Mouse (Mus musculus): Measurements from ENCODE around the gene Zfp219. TPM values are rescaled to one million over a fixed set of nuclear protein-coding genes. Genes with fewer than 3 reads are reported as not detected.
A peak's percentile ranks its signal among the peaks of the same experiment; 100 is the strongest.
"Not testable (repeated sequence)": the region's sequence is repeated elsewhere in the genome, so short reads cannot be mapped to it uniquely, and the experiment has no call there.

Zfp219 gene
- total RNA-seq (2014; fragmentation: Nextera tagmentation) (11.3 and 20.1 TPM in 2 replicates), total RNA-seq (2017) (13.6 and 17.0 TPM in 2 replicates)

DNA sequence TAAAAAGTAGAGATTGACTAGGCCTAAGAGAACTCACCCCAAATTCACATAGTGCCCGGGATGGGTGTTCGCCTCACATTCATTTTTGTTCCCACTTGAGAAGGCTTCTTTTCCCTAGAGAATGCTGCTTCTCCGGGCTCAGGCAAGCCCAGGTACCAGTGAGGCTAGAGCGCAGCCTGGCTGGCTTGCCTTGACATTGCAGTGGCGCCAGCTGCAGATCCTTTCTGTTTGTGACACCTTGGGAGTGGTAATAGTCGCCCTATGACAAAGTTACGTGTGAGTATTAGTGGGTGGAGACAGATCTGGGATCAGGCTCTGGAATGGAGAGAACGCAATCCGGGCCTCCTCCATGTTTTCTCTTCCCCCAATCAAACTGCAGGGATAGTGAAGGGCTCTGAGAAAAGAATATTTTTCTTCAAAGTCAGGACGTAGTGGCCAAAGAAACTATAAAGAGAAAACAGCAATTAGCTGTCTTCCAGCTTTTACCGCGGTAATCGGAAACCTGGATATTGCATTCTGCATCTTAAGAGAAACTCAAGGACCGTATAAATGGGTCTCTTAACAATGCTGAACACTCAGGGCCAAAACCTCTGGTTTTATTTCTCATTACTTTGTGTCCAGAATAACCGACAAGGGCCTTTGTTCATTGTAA is at the start of gene Zfp219:
Zfp219 (minus strand) TSS at position 248 of the 652 bp plus-strand sequence.
- peak; percentile 29 for ATAC-seq (replicated peaks; ENCODE audit: poor library complexity, severe bottlenecking)

DNA sequence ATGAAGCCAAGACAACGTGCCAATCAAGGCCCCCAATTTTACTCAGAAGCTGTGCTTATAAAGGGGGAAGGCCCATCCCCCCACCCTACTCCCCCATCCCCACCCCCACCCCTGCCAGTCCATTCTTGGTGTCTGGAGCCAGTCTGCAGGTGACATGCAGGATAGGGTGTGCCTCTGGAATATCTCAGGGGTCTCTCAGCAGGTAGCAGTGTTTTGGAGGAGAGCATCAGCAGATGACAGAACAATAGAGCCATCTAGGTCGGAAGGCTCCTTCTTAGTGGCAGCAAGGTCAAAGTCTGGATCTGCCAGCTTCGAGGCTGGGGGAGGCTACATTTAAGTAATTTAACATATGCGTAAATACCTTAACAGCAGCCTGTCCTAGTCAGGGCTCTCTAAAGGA is 45.6 kb upstream of the Zfp219 start:
- ATAC-seq (replicated peaks; ENCODE audit: poor library complexity, severe bottlenecking) = no peak

DNA sequence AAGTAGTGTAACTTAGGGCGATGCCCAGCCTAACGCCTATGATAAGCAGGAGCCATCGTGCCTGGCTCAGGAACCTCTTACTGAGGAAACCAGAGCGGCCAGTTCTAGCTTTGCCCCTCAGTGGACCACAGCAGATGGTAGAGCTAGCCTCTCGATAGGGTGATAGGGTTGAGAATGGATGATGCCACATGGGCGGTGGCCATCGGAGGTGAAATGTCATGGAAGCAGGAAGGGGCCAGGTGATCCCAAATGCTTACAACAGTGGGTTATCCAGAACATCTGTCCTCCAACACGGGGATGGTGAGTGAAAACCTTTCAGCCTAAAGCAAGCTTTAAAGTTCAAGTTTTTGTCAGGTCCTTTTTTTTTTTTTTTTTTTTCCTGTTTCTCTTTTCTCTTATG is 41.3 kb upstream of the Zfp219 start:
- ATAC-seq (replicated peaks; ENCODE audit: poor library complexity, severe bottlenecking) = no peak

DNA sequence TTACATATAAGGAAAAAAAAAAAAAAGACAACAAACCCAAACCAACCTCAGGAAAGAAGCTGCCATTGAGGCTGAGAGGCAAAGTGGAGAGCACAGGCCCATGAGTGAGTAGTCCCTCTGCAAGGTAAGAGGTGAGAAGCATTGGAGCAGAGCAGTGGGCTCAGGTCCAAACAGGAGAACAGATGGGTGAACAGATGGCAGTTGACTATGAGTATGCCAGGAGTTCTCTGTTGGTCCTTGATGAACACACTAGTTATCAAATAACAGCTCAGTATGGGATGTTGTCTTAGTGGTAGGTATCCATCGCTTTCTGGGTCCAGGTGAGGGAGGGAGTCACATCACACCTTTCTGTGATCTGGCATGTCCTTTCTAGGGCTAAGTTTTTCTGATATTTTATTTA is 40.3 kb upstream of the Zfp219 start:
- no peak for ATAC-seq (replicated peaks; ENCODE audit: poor library complexity, severe bottlenecking)

DNA sequence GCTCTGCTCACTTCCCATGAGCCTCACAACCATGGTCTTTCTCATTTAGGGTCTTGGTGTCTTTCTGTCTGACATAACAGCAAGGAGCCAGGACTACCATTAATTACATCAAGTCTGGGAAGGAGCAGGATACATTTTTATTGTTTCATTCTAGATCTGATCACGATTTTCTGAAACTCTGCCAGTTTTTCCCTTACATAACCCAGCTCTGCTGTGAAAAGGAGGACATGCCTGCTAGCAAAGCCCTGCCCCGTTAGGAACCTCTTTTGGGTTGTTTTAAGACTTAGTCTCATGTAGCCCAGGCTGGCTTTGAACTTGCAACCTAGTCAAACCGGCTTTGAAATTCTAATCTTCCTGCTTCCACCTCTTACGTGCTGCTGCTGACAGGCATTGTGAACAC is 39.4 kb upstream of the Zfp219 start:
- ATAC-seq (replicated peaks; ENCODE audit: poor library complexity, severe bottlenecking) = no peak

DNA sequence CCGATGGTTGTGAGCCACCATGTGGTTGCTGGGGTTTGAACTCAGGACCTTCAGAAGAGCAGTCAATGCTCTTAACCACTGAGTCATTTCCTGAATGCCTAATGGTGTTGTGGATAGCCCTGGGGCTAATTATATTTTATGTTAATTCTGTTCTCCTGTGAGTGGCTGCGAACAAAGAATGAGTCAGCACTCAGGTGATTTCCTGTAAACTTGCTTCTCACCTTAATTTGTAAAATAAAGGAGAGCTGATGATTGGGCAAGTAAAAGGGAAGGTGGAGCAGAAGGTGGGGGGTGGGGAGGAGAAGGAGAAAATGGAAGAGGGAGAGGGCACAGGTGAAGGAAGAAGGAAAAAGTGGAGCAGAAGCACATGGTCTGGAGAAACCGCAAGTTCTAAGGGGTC is 32.2 kb upstream of the Zfp219 start:
- not testable (repeated sequence) for ATAC-seq (replicated peaks; ENCODE audit: poor library complexity, severe bottlenecking)

DNA sequence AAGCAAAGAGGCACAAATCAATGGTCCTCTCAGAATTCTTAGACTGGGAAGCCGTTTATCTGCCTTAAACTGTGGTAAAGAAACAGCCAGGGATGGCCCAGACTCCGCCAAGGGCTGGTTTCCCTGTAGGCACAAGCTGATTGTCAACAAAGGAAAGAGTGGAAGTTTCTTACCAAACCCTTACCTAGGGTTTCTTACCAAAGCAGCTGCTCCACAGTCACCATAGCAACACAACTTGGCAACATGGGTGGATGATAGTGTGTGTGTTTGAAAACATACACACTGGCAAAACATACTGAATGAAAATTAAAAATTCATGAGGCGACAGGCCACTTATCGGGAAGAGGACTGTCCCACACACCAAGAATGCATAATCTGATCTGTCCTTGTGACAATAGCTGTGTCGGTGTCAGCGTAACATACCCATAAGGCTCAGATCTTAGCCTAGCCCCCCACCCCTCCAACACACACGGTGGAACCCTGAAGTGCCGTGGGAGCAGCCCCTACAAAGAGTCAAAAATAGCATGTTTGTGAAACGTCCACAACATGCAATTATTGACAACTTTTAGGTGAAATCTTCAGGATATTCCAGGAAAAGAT is 25.5 kb upstream of the Zfp219 start:
- no peak for ATAC-seq (replicated peaks; ENCODE audit: poor library complexity, severe bottlenecking)

DNA sequence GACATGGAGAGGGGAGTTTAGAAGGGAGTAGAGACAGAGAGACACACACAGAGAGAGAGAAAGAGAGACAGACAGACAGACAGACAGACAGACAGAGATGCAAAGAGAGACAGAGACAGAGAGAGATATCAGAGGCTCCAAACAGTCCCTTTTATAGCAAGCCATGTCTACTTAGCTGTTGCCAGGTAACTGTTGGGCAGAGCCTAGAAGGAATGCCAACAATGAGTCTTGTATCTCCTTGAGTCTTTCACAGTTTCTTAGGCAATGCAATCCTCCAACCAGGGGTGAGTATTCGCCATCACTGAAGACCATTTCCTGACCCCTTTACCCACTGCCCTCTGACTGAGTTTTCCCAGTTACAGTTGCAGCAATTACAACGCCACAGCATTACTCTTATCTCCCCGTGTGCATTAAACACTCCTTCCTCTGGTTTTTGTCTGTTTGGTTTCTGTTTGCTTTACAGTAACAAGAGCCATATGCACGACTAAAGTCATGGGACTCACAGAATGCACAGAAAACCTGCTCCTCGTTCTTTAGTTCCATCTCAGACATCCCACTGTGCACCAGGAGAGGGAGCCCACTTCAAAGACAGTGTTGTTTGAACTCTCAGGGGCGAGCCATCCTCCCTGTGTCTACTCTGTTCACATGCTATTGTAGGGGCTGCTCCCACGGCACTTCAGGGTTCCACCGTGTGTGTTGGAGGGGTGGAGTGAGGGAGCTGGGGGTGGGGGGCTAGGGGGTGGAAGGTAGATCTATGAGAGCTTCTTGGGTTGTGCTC is 24.6 kb upstream of the Zfp219 start:
- peak; percentile 76 for ATAC-seq (replicated peaks; ENCODE audit: poor library complexity, severe bottlenecking)

DNA sequence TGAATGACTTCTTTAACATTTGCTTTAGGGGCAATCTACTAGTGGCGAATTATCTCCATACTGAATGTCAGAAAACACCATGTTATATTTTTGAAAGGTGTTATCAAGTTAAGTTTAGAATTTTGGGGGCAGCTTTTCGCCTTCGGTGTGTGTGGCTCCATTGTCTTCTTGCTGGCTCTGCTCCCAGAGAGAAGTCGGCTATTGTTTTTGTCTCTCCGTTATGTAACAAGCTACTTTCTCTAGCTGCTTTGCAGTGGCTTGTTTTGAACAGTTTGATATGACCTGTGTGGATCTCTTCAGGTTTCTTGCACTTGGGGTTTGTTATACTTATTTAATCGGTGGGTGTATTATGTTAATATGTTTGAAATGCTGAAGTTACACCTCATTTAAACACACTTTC is 22.9 kb upstream of the Zfp219 start:
- no peak for ATAC-seq (replicated peaks; ENCODE audit: poor library complexity, severe bottlenecking)

DNA sequence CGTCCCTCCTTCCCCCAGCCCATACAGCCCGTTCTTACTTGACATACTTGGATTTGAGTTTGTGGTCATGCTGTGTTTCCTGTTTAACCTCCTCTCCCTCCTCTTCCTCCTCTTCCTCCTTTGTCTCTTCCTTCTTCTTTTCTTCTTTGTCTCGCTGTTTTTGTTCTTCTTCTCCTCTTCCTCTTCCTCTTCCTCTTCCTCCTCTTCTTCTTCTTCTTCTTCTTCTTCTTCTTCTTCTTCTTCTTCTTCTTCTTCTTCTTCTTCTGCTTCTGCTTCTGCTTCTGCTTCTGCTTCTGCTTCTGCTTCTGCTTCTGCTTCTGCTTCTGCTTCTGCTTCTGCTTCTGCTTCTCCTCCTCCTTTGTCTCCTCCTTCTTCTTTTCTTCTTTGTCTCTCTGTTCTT is 21.8 kb upstream of the Zfp219 start, which contains the start of gene Olfr221:
Olfr221 (minus strand) TSS at position 101 of the 400 bp plus-strand sequence.
- ATAC-seq (replicated peaks; ENCODE audit: poor library complexity, severe bottlenecking) = peak; percentile 25; the same call in 1 of the 2 replicates

DNA sequence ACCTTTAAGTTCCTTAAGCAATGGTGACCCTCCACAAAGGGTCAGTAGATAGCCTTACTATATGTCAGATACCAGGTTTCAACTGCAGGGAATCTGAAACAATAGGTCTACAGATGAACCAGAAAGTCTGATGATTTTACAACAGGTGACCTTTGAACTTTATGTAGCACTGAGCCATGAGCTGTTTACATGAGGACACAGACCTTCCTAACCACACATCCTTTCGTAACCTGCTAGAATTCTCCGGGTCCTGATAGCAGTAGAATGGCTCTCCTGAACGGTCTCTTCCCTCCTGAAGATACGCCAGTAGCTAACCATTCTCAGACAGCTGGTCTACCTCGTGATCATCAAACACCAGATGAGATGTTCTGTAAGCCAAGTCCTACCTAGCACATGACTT is 18.8 kb upstream of the Zfp219 start:
- no peak for ATAC-seq (replicated peaks; ENCODE audit: poor library complexity, severe bottlenecking)

DNA sequence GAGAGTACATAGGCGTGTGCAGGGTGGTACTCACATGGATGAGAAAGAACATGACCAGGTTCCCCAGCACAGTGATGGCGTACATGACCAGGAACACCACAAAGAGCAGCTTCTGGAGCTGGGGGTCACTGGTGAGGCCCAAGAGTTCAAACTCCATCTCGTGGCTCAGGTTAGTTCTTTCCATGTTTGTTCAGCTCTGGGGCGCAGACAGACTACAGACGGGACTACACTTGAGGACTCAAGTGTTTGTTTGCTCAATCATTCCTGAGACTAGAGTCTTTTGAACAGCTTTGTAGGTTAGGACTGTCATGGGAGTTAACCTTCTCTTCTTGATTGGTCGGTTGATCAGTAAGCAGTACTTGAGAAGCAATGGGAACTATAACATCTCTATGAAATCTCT is 15.4 kb upstream of the Zfp219 start:
- ATAC-seq (replicated peaks; ENCODE audit: poor library complexity, severe bottlenecking) = no peak

DNA sequence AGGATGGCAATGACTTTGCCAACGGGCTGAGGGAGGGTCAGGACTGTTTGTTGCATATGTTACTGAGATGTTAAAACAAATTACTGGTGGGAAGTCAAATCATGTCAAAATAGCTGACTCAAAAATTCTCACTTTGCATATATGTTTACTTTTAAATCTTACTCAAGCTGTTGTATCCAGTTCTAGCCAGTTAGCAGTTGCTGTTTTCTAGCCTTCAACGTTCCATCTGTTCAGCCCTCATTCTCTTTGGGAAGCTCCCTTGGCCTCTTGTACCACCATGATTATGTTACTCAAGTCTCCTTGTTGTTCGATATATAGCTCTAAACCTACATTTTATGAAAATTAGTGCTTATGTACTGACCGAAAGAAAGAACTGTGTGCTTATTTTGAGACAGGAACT is 5.8 kb upstream of the Zfp219 start:
- no peak for ATAC-seq (replicated peaks; ENCODE audit: poor library complexity, severe bottlenecking)

DNA sequence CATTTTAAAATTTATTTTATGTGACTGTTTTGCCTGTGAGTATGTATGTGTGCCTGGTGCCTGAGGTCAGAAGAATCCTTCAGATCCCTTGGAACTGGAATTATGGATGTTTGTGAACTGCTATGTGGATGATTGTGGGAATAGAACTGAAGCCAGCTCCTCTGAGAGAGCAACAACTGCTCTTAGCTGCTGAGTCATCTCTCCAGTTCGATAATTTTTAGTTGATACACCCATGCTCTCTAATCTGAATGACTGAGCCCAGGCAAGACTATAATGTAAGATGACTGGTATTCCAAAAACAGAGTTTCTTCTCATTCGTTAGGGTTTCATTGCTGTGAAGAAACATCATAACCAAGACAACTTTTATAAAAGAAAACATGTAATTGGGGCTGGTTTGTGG is 3.6 kb upstream of the Zfp219 start:
- no peak for ATAC-seq (replicated peaks; ENCODE audit: poor library complexity, severe bottlenecking)

DNA sequence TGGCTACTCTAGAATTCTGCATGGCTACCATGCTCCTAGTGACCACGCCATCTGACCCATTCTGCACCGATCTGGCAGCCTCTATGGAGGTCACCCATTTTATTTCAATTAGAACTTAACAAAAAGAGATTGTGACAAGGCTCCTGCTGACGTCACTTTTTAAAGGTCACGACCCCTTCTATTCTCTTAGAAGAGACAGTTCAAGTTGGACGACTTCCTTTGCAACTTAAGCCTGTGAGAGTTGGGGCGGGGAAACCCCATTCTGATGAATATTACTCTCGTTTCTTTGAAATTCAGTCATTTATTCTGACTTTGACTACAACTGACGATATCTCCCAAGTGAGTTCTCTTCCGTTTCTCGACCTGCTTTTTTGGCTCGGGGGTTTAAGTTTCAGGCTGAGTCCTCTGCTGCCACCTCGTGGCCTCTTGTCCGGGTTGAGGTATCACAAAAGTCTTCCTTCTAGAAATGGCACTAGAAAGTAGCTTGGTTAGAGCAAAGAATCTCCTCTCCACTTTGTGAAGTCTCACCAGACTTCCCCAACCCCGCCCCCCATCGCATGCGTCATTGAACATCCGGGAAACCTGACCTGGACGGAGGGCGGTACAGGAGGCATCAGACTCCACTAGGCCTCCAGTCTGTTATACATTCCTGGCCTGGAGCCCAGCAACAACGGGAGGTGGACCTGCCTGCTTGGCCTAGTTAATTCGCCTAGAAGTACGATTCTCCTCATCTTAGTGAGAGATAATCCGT is 2.4 kb upstream of the Zfp219 start:
- ATAC-seq (replicated peaks; ENCODE audit: poor library complexity, severe bottlenecking) = peak; percentile 42

DNA sequence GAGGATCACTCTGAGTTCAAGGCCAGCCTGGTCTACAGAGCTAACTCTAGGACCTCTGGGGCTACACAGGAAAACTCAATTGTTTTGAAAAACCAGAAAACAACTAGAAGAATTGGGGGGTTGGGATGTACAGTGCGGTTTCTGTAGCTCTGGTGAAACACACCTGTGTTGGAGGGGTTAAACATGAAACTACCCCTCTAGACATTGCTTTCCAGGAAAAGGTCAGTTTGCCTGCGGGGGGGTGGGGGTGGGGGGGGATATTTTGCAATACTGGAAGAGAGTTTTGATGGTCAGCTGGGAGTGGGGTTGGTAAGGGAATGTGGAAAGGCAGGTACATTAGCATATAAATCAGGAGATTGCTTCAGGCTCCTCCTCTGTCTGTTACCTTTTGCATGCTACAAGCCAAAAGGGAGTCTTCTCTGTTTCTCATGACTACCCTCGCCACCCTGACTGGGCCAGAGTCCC is 1.7 kb upstream of the Zfp219 start:
- no peak for ATAC-seq (replicated peaks; ENCODE audit: poor library complexity, severe bottlenecking)

DNA sequence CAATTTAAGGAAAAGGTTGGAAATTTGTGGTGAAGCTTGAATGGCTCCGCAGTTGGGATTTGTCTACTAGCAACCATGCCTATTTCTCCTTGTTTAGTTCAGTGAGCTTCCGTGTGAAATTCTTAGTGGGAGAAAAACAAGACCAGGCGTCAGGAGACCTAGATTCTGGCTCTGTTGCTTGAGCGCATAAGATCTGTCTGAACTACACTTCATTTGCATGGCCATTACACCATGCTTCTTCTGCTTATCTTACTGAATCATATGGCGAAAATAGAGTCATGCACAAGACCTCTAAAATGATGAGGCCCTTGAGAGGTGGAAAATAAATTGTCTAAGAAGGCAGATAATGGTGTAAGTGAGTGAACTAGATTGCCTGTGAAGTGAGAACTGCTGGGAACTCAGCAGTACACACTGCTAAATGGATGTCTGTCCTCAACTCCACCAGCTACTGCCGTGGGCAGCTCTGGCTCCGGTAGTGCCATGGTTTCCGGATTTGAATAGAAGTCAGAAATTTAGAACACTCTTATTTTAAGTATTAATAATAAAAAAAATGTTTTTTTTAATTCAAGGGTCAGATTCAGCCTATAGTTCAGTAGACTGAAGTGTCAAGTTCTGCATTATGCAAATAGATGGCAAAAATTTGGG is 1.2 kb upstream of the Zfp219 start:
- no peak for ATAC-seq (replicated peaks; ENCODE audit: poor library complexity, severe bottlenecking)

DNA sequence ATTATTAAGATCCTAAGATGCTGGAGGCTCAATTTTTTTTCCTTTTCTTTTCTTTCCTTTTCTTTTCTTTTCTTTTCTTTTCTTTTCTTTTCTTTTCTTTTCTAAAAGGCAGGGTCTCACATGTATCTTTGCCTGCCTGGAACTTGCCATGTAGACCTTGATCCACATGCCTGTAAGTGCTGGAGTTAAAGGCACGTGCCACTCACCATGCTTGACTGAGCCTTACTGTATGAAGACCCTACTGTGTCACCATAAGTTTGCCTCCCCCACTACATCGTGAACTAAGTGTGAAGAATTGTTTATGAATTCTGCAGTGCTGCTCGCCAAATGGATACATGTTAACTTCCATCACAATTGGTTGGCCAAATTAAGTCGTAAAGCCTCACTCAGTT is 601 bp upstream of the Zfp219 start:
- ATAC-seq (replicated peaks; ENCODE audit: poor library complexity, severe bottlenecking) = no peak

DNA sequence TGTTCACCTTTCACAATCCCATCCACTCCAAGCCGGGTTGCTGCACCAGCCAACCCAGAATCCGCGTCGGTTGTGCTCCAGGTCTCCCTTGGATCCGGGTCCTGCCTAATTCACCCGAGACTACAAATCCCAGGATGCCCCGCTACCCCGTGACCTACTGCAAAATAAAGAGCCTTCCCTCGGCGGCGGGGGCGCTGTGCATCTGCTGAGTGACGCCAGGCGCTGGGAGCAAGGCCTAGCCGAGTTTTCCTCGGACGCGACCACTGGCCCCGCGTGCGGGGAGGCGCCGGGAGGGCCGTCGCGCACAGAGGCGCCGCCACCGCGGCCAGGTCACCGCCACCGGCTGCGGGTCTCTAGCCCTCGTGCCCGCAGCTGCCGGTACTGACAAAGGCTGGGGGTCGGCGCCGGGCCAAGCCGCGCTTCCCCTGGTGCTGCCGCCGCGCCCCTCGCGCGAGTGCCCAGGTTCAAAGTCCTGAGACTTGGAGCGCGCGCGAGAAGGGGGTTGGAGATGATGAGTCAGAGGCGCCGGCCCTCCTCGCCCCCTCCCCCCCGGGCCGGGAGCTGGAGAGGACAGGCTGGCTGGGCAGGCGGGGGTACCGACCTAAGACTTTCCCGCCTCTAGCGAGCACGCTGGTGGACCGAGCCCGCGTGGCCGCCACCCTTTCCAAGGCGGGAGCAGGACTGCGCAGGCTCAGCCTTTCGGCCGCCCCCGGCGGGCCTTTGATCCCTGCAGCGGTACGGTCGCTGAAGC is 768 bp downstream of the Zfp219 start:
- peak; percentile 60 for ATAC-seq (replicated peaks; ENCODE audit: poor library complexity, severe bottlenecking)
